ENCODE assay signal across 22 mouse cellular contexts in genomic region chr5:147275761-147276160, GRCm38 (mm10). TPM values are rescaled to one million over a fixed set of nuclear protein-coding genes. Genes with fewer than 3 reads are reported as not detected.
"Had no signal": no experiment of that assay in that cellular context is flagged by ENCODE, and none has a peak within 500 bp of the region (broad histone marks: within the 10 kb centered on the region; RNA-seq: fewer than 3 reads in every experiment).

No protein-coding gene starts in this region.

- H3K36me3 ChIP-seq: neural tube, embryonic 13.5 days; stomach, embryonic 15.5 days had no signal

- H3K27ac ChIP-seq: neural tube, embryonic 13.5 days; stomach, embryonic 15.5 days; stomach, postnatal 0 days had no signal

- H3K9me3 ChIP-seq: neural tube, embryonic 13.5 days; stomach, embryonic 15.5 days had no signal

- H3K4me2 ChIP-seq: neural tube, embryonic 13.5 days had no signal

- H3K9ac ChIP-seq: neural tube, embryonic 13.5 days; stomach, embryonic 15.5 days had no signal

- H3K4me3 ChIP-seq: neural tube, embryonic 13.5 days; stomach, embryonic 15.5 days had no signal

- H3K4me1 ChIP-seq: stomach, embryonic 15.5 days had no signal

- DNase-seq: retina, postnatal 1 day; right cerebral cortex, adult 18-20 months; right cerebral cortex, postnatal 14 days; right cerebral cortex, postnatal 25 days; right cerebral cortex, postnatal 4 days; spleen, adult 18-20 months; thymus, adult 18-20 months; thymus, adult 2 months; thymus, postnatal 14 days; thymus, postnatal 25 days; thymus, postnatal 36 days; thymus, postnatal 4 days had no signal

RNA-seq across cellular contexts. Expression of gene Pdx1, which starts 6.0 kb away (rescaled TPM):
- polyA plus RNA-seq: neural tube, embryonic 13.5 days; neural tube, embryonic 14.5 days; spleen, adult 2 months; testis, adult 2 months; thymus, adult 2 months; thymus, postnatal 0 days; urinary bladder, adult 2 months had no signal

RNA-seq across cellular contexts. Expression of gene Cdx2, which starts 31.3 kb away (rescaled TPM):
- polyA plus RNA-seq: neural tube, embryonic 13.5 days; neural tube, embryonic 14.5 days; spleen, adult 2 months; testis, adult 2 months; urinary bladder, adult 2 months had no signal

RNA-seq across cellular contexts. Expression of gene Urad, which starts 46.5 kb away (rescaled TPM):
- polyA plus RNA-seq: neural tube, embryonic 13.5 days; neural tube, embryonic 14.5 days; spleen, adult 2 months; stomach, embryonic 14.5 days; stomach, embryonic 16.5 days; stomach, postnatal 0 days; testis, adult 2 months; thymus, postnatal 0 days; urinary bladder, adult 2 months had no signal
